Mouse (Mus musculus): ENCODE measurements around the gene Vmn1r124. TPM values are rescaled to one million over a fixed set of nuclear protein-coding genes. Genes with fewer than 3 reads are reported as not detected.
"Not testable (repeated sequence)": the region's sequence is repeated elsewhere in the genome, so short reads cannot be mapped to it uniquely, and the experiment has no call there.

The Vmn1r124 gene
- not detected in 2 replicates for polyA plus RNA-seq (2015; fragmentation: Nextera tagmentation; extraction: Ambion mirVana)

GRCm38 (mm10) chr7:21260517-21260916 lies at the start of gene Vmn1r124:
Vmn1r124 (minus strand) TSS chr7:21260617.
- not testable (repeated sequence) for H3K4me3 ChIP-seq (ENCODE audit: low read length); H3K4me2 ChIP-seq (ENCODE audit: low read depth, low read length); H3K36me3 ChIP-seq (ENCODE audit: control insufficient read depth, insufficient read depth, low read length); H3K4me1 ChIP-seq (ENCODE audit: control insufficient read depth, insufficient read depth, low read length); H3K27ac ChIP-seq (ENCODE audit: low read length); H3K9ac ChIP-seq (ENCODE audit: low read depth, low read length); ATAC-seq; H3K27me3 ChIP-seq (replicated peaks; ENCODE audit: control insufficient read depth, insufficient read depth, low read length); H3K9me3 ChIP-seq (ENCODE audit: control insufficient read depth, low read length)
- 71% methylated on average over 4 of the region's 4 CpGs for WGBS

GRCm38 (mm10) chr7:21301367-21301766 lies 41.0 kb upstream of the Vmn1r124 start, which contains the start of gene Vmn1r126:
Vmn1r126 (minus strand) TSS chr7:21301467.
- H3K4me2 ChIP-seq (ENCODE audit: low read depth, low read length); ATAC-seq; H3K4me3 ChIP-seq (ENCODE audit: low read length); H3K4me1 ChIP-seq (ENCODE audit: control insufficient read depth, insufficient read depth, low read length); H3K27ac ChIP-seq (ENCODE audit: low read length); H3K9me3 ChIP-seq (ENCODE audit: control insufficient read depth, low read length); H3K9ac ChIP-seq (ENCODE audit: low read depth, low read length); H3K27me3 ChIP-seq (replicated peaks; ENCODE audit: control insufficient read depth, insufficient read depth, low read length); H3K36me3 ChIP-seq (ENCODE audit: control insufficient read depth, insufficient read depth, low read length): not testable (repeated sequence)
- no CpG with 5 or more reads among the region's 5 CpGs for WGBS

- not testable (repeated sequence) for H3K27ac ChIP-seq (ENCODE audit: low read length); H3K36me3 ChIP-seq (ENCODE audit: control insufficient read depth, insufficient read depth, low read length); ATAC-seq; H3K27me3 ChIP-seq (replicated peaks; ENCODE audit: control insufficient read depth, insufficient read depth, low read length); H3K9ac ChIP-seq (ENCODE audit: low read depth, low read length); H3K9me3 ChIP-seq (ENCODE audit: control insufficient read depth, low read length); H3K4me3 ChIP-seq (ENCODE audit: low read length); H3K4me2 ChIP-seq (ENCODE audit: low read depth, low read length); H3K4me1 ChIP-seq (ENCODE audit: control insufficient read depth, insufficient read depth, low read length)
- 71% methylated on average over 3 of the region's 3 CpGs for WGBS
These were observed 11.5 kb upstream of the Vmn1r124 start, which contains the start of gene Vmn1r125 for GRCm38 (mm10) chr7:21271879-21272278. Vmn1r125 (plus strand) TSS chr7:21272179.

Other genes starting within 250 kb of the Vmn1r124 start
- not detected in 2 replicates for gene Vmn1r119, start 248.2 kb downstream of the Vmn1r124 start, polyA plus RNA-seq (2015; fragmentation: Nextera tagmentation; extraction: Ambion mirVana)
- not detected in 2 replicates for gene Vmn1r120, start 206.8 kb downstream of the Vmn1r124 start, polyA plus RNA-seq (2015; fragmentation: Nextera tagmentation; extraction: Ambion mirVana)
- gene Vmn1r121, start 162.1 kb downstream of the Vmn1r124 start, polyA plus RNA-seq (2015; fragmentation: Nextera tagmentation; extraction: Ambion mirVana), result not detected in 2 replicates
- gene Vmn1r122, start 126.5 kb downstream of the Vmn1r124 start, polyA plus RNA-seq (2015; fragmentation: Nextera tagmentation; extraction: Ambion mirVana), result not detected in 2 replicates
- not detected in 2 replicates for gene Vmn1r123, start 98.4 kb downstream of the Vmn1r124 start, polyA plus RNA-seq (2015; fragmentation: Nextera tagmentation; extraction: Ambion mirVana)
- not detected in 2 replicates for gene Gm5157, start 70.2 kb downstream of the Vmn1r124 start, polyA plus RNA-seq (2015; fragmentation: Nextera tagmentation; extraction: Ambion mirVana)
- not detected in 2 replicates for gene Vmn1r125, start 11.6 kb upstream of the Vmn1r124 start, polyA plus RNA-seq (2015; fragmentation: Nextera tagmentation; extraction: Ambion mirVana)
- not detected in 2 replicates for gene Vmn1r126, start 40.9 kb upstream of the Vmn1r124 start, polyA plus RNA-seq (2015; fragmentation: Nextera tagmentation; extraction: Ambion mirVana)
- gene Vmn1r127, start 59.2 kb upstream of the Vmn1r124 start, polyA plus RNA-seq (2015; fragmentation: Nextera tagmentation; extraction: Ambion mirVana), result not detected in 2 replicates
- gene Vmn1r128, start 88.8 kb upstream of the Vmn1r124 start, polyA plus RNA-seq (2015; fragmentation: Nextera tagmentation; extraction: Ambion mirVana), result not detected in 2 replicates
- not detected in 2 replicates for gene Vmn1r129, start 100.7 kb upstream of the Vmn1r124 start, polyA plus RNA-seq (2015; fragmentation: Nextera tagmentation; extraction: Ambion mirVana)
- gene Gm6882, start 172.1 kb upstream of the Vmn1r124 start, polyA plus RNA-seq (2015; fragmentation: Nextera tagmentation; extraction: Ambion mirVana), result not detected in 2 replicates

Data from intestine, embryonic 16.5 days (tissue).